Mouse (Mus musculus): ENCODE results near the gene Wdr25. TPM values are rescaled to one million over a fixed set of nuclear protein-coding genes. Genes with fewer than 3 reads are reported as not detected.

Gene Wdr25
- polyA plus RNA-seq, 1 experiment from 2014 or later = 3.7 TPM

DNA sequence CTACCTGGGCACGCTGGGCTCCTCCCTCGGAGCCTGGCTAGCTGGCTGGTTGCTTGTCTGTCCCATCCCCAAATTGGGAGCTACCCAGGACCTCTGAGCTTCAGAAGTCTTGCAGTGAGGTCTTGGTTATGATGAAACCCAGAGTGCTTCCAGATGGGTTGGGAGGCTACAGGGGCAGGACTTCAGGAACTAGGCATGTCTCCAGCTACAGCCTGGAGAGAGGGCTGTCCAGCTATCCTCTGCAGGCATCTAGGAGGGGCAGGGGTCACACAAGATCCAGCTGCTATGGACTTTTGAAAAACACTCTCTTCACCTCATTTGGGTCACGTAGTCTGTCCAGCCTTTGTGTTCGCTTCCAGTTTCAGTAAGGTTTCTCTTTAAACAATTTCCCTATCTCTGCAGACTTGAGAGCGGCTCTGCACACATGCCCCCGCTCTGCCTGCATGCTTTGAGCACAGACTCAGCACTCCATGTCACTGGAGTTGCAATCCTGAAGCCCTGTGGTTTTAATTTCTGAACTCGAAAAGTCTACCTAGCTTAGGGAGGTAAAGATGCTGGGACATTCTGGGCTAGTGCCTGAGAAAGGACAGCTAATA lies 35.7 kb upstream of the Wdr25 start:
- no peak overlapping the region for H3K4me2 ChIP-seq (ENCODE audit: low read length)
- ATAC-seq = no peak
- no peak for DNase-seq (ENCODE audit: low spot score)
- H3K27me3 ChIP-seq (replicated peaks; ENCODE audit: control insufficient read depth, insufficient read depth, low read length) = no peaks in the 10 kb centered on the region
- no peak overlapping the region for H3K9ac ChIP-seq (ENCODE audit: low read length)
- peaks cover 42% of the 10 kb centered on the region for H3K36me3 ChIP-seq (ENCODE audit: control insufficient read depth, insufficient read depth, low read length)
- no peaks in the 10 kb centered on the region for H3K9me3 ChIP-seq (replicated peaks; ENCODE audit: control insufficient read depth, low read length)
- H3K4me1 ChIP-seq (ENCODE audit: control insufficient read depth, insufficient read depth, low read length) = no peaks in the 10 kb centered on the region
- 86% methylated on average over 7 of the region's 7 CpGs for WGBS
- no peak overlapping the region for H3K27ac ChIP-seq (ENCODE audit: low read depth, low read length)
- no peak overlapping the region for H3K4me3 ChIP-seq (ENCODE audit: low read depth, low read length)

DNA sequence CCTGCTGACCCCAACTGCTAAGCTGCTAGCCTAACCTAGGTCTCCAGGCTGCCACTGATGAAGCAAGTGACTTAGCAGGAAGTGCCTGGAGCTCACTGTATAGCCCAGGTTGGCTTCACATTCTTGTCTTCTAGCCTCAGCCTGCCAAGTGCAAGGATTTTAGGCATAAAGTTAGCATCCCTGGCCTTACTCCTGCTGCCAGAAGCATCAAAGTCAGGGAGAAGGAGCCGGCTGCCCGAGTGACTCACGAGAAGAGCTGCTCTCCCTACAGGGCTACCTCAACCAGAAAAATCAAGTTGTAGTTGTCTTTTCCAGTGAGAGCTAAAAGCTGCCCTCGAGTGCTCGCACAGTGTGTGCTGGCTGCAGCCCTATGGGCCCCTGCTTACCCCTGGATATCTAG lies 34.9 kb upstream of the Wdr25 start:
- H3K4me1 ChIP-seq (ENCODE audit: control insufficient read depth, insufficient read depth, low read length) = no peaks in the 10 kb centered on the region
- no peaks in the 10 kb centered on the region for H3K9me3 ChIP-seq (replicated peaks; ENCODE audit: control insufficient read depth, low read length)
- H3K36me3 ChIP-seq (ENCODE audit: control insufficient read depth, insufficient read depth, low read length) = peaks cover 50% of the 10 kb centered on the region
- H3K27me3 ChIP-seq (replicated peaks; ENCODE audit: control insufficient read depth, insufficient read depth, low read length) = no peaks in the 10 kb centered on the region
- no peak overlapping the region for H3K4me2 ChIP-seq (ENCODE audit: low read length)
- no peak overlapping the region for H3K9ac ChIP-seq (ENCODE audit: low read length)
- 81% methylated on average over 5 of the region's 5 CpGs for WGBS
- ATAC-seq (no peak), DNase-seq (ENCODE audit: low spot score) (no peak)
- no peak overlapping the region for H3K4me3 ChIP-seq (ENCODE audit: low read depth, low read length)
- H3K27ac ChIP-seq (ENCODE audit: low read depth, low read length) = no peak overlapping the region

DNA sequence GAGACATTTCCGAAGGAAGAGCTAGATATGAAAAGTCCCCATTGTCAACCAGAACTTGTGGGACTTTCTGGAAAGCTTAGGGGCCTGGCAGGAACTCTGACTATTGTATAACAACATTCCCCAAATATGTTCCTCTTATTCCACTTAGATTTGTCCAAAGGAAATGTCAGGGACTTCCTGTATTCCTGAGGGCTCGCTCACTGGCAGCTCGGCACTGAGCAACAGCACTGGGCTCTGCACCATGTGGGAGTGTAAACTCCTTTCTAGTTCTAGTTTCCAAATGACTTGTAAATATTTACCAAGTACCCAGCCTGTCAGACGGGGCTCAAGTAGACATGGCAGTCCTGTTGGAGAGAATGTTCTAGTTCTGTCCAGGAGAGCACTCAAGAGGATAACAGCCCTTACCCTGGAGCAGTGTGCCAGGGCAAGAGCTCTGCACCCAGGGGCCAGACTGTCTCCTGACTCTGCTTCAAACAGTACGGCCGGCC lies 28.4 kb upstream of the Wdr25 start:
- H3K4me3 ChIP-seq (ENCODE audit: low read depth, low read length) = no peak overlapping the region
- no peak for ATAC-seq
- DNase-seq (ENCODE audit: low spot score) = no peak

DNA sequence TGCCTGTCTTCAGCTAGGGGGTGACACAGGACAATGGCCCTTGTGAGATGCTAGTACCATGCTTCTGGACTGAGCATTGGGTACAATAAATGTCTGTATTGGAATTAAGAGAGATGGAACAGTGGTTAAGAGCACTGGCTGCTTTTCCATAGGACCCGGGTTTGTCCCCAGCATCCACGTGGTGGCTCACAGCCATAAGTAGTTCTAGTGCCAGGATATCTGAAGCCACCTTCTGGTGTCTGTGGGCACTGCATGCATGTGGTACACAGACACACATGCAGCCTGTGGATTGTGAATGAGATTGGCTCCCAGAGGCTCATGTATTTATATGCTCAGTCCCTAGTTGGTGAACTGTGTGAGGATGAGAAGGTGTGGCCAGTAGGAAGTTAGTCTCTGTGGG lies 23.9 kb upstream of the Wdr25 start:
- 86% methylated on average over 2 of the region's 2 CpGs for WGBS
- DNase-seq (ENCODE audit: low spot score) = peak; percentile 4
- H3K27ac ChIP-seq (ENCODE audit: low read depth, low read length) = no peak overlapping the region
- H3K27me3 ChIP-seq (replicated peaks; ENCODE audit: control insufficient read depth, insufficient read depth, low read length) = no peaks in the 10 kb centered on the region
- no peak overlapping the region for H3K4me2 ChIP-seq (ENCODE audit: low read length)
- no peak for ATAC-seq
- no peaks in the 10 kb centered on the region for H3K4me1 ChIP-seq (ENCODE audit: control insufficient read depth, insufficient read depth, low read length)
- H3K4me3 ChIP-seq (ENCODE audit: low read depth, low read length) = no peak overlapping the region
- H3K9me3 ChIP-seq (replicated peaks; ENCODE audit: control insufficient read depth, low read length) = no peaks in the 10 kb centered on the region
- H3K36me3 ChIP-seq (ENCODE audit: control insufficient read depth, insufficient read depth, low read length) = peaks cover 84% of the 10 kb centered on the region
- no peak overlapping the region for H3K9ac ChIP-seq (ENCODE audit: low read length)

More for the DNA sequence above, 28.4 kb upstream of the Wdr25 start:
- H3K27ac ChIP-seq (ENCODE audit: low read depth, low read length) = no peak overlapping the region
- WGBS = 93% methylated on average over 6 of the region's 6 CpGs
- no peaks in the 10 kb centered on the region for H3K4me1 ChIP-seq (ENCODE audit: control insufficient read depth, insufficient read depth, low read length)
- no peak overlapping the region for H3K9ac ChIP-seq (ENCODE audit: low read length)
- no peaks in the 10 kb centered on the region for H3K27me3 ChIP-seq (replicated peaks; ENCODE audit: control insufficient read depth, insufficient read depth, low read length)
- H3K36me3 ChIP-seq (ENCODE audit: control insufficient read depth, insufficient read depth, low read length) = peaks cover 99% of the 10 kb centered on the region
- no peaks in the 10 kb centered on the region for H3K9me3 ChIP-seq (replicated peaks; ENCODE audit: control insufficient read depth, low read length)
- no peak overlapping the region for H3K4me2 ChIP-seq (ENCODE audit: low read length)

DNA sequence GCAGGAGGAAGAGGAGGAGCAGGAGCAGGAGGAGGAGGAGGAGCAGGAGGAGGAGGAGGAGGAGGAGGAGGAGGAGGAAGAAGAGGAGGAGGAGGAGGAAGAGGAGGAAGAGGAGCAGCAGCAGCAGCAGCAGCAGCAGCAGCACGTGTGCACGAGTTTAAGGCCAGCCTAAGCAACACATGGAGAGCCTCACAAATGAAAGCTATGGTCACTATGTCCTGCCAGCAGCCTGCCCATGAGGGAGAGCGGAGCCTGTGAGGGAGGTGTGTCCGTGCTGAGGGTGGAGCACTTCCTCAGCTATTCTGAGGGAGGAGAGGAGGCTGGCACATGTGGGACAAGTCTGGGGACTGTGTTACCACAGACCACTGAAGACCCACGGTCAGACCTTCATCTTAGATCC lies 20.3 kb upstream of the Wdr25 start:
- no peak for DNase-seq (ENCODE audit: low spot score)

DNA sequence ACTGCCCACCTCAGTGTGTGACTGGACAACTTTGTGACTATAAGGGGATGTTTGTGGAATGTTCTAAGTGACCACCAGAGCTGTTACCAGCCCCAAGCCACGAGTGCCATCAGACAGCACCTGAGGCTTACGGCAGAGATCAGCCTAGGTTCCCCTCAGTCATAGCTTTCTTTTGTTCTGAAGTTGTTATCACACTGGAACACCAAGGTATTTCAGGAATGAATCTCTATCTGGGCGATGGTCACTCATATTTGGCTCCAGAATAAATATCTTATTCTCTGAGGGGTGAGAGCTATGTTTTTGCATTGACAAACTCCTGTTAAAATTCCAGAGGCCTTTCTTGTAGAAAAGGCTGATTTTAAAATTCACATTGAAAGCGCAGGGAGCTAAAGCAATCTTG lies 14.3 kb upstream of the Wdr25 start:
- 92% methylated on average over 4 of the region's 4 CpGs for WGBS
- Histone ChIP-seq H3K4me2 (ENCODE audit: low read length) (no peak overlapping the region), H3K4me1 (ENCODE audit: control insufficient read depth, insufficient read depth, low read length) (no peaks in the 10 kb centered on the region), H3K27ac (ENCODE audit: low read depth, low read length) (no peak overlapping the region), H3K36me3 (ENCODE audit: control insufficient read depth, insufficient read depth, low read length) (peaks cover 85% of the 10 kb centered on the region), H3K9me3 (replicated peaks; ENCODE audit: control insufficient read depth, low read length) (no peaks in the 10 kb centered on the region), H3K9ac (ENCODE audit: low read length) (no peak overlapping the region), H3K27me3 (replicated peaks; ENCODE audit: control insufficient read depth, insufficient read depth, low read length) (no peaks in the 10 kb centered on the region), H3K4me3 (ENCODE audit: low read depth, low read length) (no peak overlapping the region)
- DNase-seq (ENCODE audit: low spot score) (no peak), ATAC-seq (no peak)

More for the DNA sequence above, 20.3 kb upstream of the Wdr25 start:
- Histone ChIP-seq H3K4me2 (ENCODE audit: low read length) (no peak overlapping the region), H3K9ac (ENCODE audit: low read length) (no peak overlapping the region), H3K9me3 (replicated peaks; ENCODE audit: control insufficient read depth, low read length) (no peaks in the 10 kb centered on the region), H3K4me3 (ENCODE audit: low read depth, low read length) (no peak overlapping the region), H3K27ac (ENCODE audit: low read depth, low read length) (no peak overlapping the region), H3K36me3 (ENCODE audit: control insufficient read depth, insufficient read depth, low read length) (peaks cover 76% of the 10 kb centered on the region), H3K27me3 (replicated peaks; ENCODE audit: control insufficient read depth, insufficient read depth, low read length) (no peaks in the 10 kb centered on the region), H3K4me1 (ENCODE audit: control insufficient read depth, insufficient read depth, low read length) (no peaks in the 10 kb centered on the region)
- WGBS = 79% methylated on average over 5 of the region's 5 CpGs
- no peak for ATAC-seq

DNA sequence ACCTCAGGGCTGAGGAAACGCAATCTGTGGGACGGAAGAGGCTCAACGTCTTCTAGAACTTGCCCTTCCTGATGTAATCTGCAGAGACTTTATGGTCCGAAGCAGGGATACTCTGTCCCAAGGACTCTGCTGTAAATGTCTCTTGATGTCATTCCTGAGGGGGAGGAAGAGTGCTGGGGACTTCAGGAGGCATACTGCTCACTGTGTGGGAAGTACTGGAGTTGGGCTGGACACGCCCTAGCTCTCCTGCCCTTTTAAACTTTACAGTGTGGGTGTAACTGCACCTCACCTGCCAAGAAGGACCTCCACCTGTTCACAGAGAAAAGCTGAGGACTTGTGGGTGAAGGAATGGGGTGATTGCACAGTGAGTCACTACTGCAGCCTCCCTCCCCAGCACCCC lies 12.8 kb upstream of the Wdr25 start:
- H3K9ac ChIP-seq (ENCODE audit: low read length) = no peak overlapping the region
- H3K27me3 ChIP-seq (replicated peaks; ENCODE audit: control insufficient read depth, insufficient read depth, low read length) = no peaks in the 10 kb centered on the region
- no peaks in the 10 kb centered on the region for H3K4me1 ChIP-seq (ENCODE audit: control insufficient read depth, insufficient read depth, low read length)
- H3K36me3 ChIP-seq (ENCODE audit: control insufficient read depth, insufficient read depth, low read length) = peaks cover 85% of the 10 kb centered on the region
- WGBS = 90% methylated on average over 5 of the region's 5 CpGs
- no peak overlapping the region for H3K27ac ChIP-seq (ENCODE audit: low read depth, low read length)
- no peak for ATAC-seq
- no peaks in the 10 kb centered on the region for H3K9me3 ChIP-seq (replicated peaks; ENCODE audit: control insufficient read depth, low read length)
- no peak for DNase-seq (ENCODE audit: low spot score)
- H3K4me3 ChIP-seq (ENCODE audit: low read depth, low read length) = no peak overlapping the region
- no peak overlapping the region for H3K4me2 ChIP-seq (ENCODE audit: low read length)

DNA sequence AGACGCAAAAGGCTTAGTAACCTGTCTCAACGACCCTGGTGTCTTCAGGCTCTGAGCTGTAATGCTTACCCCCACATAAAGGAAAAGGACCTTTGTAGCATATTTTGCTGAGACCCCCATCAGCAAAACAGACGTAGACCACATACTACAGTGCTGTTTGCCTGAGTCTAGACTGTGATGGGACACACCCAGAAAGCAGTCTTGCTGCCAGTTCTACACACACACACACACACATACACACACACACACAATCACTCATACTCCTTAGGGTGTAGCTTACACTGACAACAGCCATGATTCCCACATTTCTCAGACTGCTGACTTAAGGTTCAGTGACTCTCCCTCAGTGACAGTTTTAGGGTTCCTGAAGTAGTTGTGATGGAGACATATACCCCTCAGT lies 12.2 kb upstream of the Wdr25 start:
- H3K4me1 ChIP-seq (ENCODE audit: control insufficient read depth, insufficient read depth, low read length) = no peaks in the 10 kb centered on the region
- no peak overlapping the region for H3K4me2 ChIP-seq (ENCODE audit: low read length)
- no peak for ATAC-seq
- H3K9ac ChIP-seq (ENCODE audit: low read length) = no peak overlapping the region
- no peak overlapping the region for H3K27ac ChIP-seq (ENCODE audit: low read depth, low read length)
- DNase-seq (ENCODE audit: low spot score) = no peak
- H3K36me3 ChIP-seq (ENCODE audit: control insufficient read depth, insufficient read depth, low read length) = peaks cover 87% of the 10 kb centered on the region
- H3K4me3 ChIP-seq (ENCODE audit: low read depth, low read length) = no peak overlapping the region
- H3K27me3 ChIP-seq (replicated peaks; ENCODE audit: control insufficient read depth, insufficient read depth, low read length) = no peaks in the 10 kb centered on the region
- WGBS = 92% methylated on average over 3 of the region's 3 CpGs
- no peaks in the 10 kb centered on the region for H3K9me3 ChIP-seq (replicated peaks; ENCODE audit: control insufficient read depth, low read length)

DNA sequence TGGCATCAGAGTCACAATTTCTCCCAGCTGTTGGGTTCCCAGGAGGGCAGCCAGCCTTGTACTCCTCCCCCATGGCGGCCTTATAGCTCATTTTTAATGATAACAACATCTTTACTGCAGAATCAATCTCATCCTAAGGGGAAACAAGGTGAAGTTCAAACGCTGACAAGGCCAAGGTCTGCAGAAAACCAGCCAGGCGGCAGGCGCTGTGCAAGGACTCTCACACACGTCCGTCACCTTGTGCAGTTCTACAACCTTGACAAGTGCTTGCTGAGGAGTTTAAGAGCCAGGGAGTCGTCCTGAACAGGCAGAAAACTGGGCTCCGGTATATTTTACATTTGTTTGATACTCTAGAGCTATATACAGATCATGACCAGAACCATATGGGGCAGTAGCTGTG lies 10.7 kb upstream of the Wdr25 start:
- no peak overlapping the region for H3K4me3 ChIP-seq (ENCODE audit: low read depth, low read length)
- no peaks in the 10 kb centered on the region for H3K27me3 ChIP-seq (replicated peaks; ENCODE audit: control insufficient read depth, insufficient read depth, low read length)
- no peak overlapping the region for H3K4me2 ChIP-seq (ENCODE audit: low read length)
- ATAC-seq (no peak), DNase-seq (ENCODE audit: low spot score) (no peak)
- WGBS = 92% methylated on average over 8 of the region's 8 CpGs
- H3K9ac ChIP-seq (ENCODE audit: low read length) = no peak overlapping the region
- H3K27ac ChIP-seq (ENCODE audit: low read depth, low read length) = no peak overlapping the region
- H3K9me3 ChIP-seq (replicated peaks; ENCODE audit: control insufficient read depth, low read length) = no peaks in the 10 kb centered on the region
- H3K4me1 ChIP-seq (ENCODE audit: control insufficient read depth, insufficient read depth, low read length) = no peaks in the 10 kb centered on the region
- peaks cover 94% of the 10 kb centered on the region for H3K36me3 ChIP-seq (ENCODE audit: control insufficient read depth, insufficient read depth, low read length)

All from forebrain, embryonic 14.5 days (tissue).